16 mouse cellular contexts compared by ENCODE assay signal in genomic region chr13:99525491-99525890, GRCm38 (mm10).
"Had no signal": no experiment of that assay in that cellular context is flagged by ENCODE, and none has a peak within 500 bp of the region (broad histone marks: within the 10 kb centered on the region; RNA-seq: fewer than 3 reads in every experiment).

No protein-coding gene starts in this region.

- H3K4me2 ChIP-seq: neural tube, embryonic 13.5 days; neural tube, embryonic 15.5 days; stomach, embryonic 15.5 days had no signal

- H3K36me3 ChIP-seq: neural tube, embryonic 13.5 days; neural tube, embryonic 15.5 days; stomach, embryonic 15.5 days had no signal

- H3K27me3 ChIP-seq: neural tube, embryonic 13.5 days; neural tube, embryonic 15.5 days; stomach, embryonic 15.5 days had no signal

- H3K9me3 ChIP-seq: neural tube, embryonic 13.5 days; neural tube, embryonic 15.5 days; stomach, embryonic 15.5 days had no signal

- H3K4me1 ChIP-seq: stomach, embryonic 15.5 days had no signal

- DNase-seq: retina, postnatal 1 day; right cerebral cortex, adult 18-20 months; right cerebral cortex, postnatal 14 days; right cerebral cortex, postnatal 25 days; right cerebral cortex, postnatal 4 days; spleen, adult 18-20 months; thymus, adult 18-20 months; thymus, adult 2 months; thymus, postnatal 14 days; thymus, postnatal 25 days; thymus, postnatal 36 days; thymus, postnatal 4 days had no signal

- H3K27ac ChIP-seq: neural tube, embryonic 13.5 days; neural tube, embryonic 15.5 days; stomach, embryonic 15.5 days; stomach, postnatal 0 days had no signal

- H3K9ac ChIP-seq: neural tube, embryonic 13.5 days; neural tube, embryonic 15.5 days; stomach, embryonic 15.5 days had no signal

- H3K4me3 ChIP-seq: neural tube, embryonic 13.5 days; neural tube, embryonic 15.5 days; stomach, embryonic 15.5 days had no signal
